Mouse (Mus musculus): Measurements from ENCODE around the gene Atp5f1. TPM values are rescaled to one million over a fixed set of nuclear protein-coding genes. Genes with fewer than 3 reads are reported as not detected.

Gene Atp5f1
- polyA plus RNA-seq, 1 experiment from 2014 or later = 477 TPM

DNA sequence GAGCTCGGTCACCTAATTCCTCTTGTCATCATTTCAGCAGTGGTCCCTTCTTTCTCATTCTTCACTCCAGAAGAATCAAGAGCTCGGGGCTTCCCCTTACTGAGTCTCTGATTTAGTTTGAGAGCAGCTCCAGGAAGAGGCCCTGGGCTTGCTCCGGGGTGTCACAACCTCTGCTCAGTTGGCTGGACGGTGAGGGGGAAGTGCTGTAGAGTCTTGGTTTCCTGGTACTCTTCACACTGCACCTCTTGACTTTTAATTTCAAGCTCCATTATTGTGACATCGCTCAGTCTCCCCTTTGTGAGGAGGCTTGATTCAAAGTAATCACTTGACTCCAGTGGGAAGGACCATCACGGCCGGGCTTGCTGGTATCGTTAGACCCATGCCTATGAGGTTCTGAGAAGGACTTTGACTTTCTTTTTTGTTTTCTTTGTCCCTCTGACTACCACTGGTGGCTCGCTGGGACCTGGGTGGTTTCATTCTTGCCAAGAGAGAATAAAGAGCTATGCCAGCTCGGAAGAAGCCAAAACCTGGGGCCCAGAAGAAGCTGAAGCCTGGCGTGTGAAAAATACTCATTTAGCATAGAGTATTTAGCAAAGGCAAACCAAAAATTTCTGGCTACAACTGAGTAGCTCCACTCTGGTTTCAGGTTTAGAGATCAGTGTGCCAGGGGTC lies 49.2 kb downstream of the Atp5f1 start:
- no peak for ATAC-seq (ENCODE audit: low FRiP score, low read depth)
- H3K4me1 ChIP-seq = no peaks in the 10 kb centered on the region
- no peak overlapping the region for H3K4me3 ChIP-seq
- no peaks in the 10 kb centered on the region for H3K27me3 ChIP-seq
- no peak overlapping the region for H3K4me2 ChIP-seq (replicated peaks)
- no peak overlapping the region for H3K9ac ChIP-seq (replicated peaks)
- no peaks in the 10 kb centered on the region for H3K9me3 ChIP-seq
- WGBS = 84% methylated on average over 11 of the region's 11 CpGs
- H3K36me3 ChIP-seq = no peaks in the 10 kb centered on the region
- no peak overlapping the region for H3K27ac ChIP-seq (replicated peaks)

DNA sequence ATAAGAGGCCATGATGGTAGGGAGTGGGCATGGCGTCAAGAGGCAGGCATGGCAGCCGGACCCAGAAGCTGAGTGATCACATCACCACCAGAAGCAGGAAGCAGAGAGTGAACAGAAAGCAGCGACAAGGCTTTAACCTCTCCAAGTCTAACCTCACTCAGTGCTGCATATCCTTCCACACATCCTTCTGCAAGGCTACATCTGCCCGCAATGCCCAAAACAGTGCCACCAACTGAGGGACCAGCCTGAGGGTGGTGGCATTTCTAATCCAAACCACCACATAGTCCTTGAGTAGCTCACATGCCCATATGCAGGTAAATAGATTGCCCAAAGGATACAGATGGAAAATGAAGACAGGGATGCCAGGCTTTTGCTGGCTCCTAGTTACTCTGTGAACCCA lies 50.9 kb downstream of the Atp5f1 start:
- Histone ChIP-seq H3K27me3 (no peaks in the 10 kb centered on the region), H3K4me1 (no peaks in the 10 kb centered on the region), H3K36me3 (no peaks in the 10 kb centered on the region), H3K27ac (replicated peaks) (no peak overlapping the region), H3K9ac (replicated peaks) (no peak overlapping the region), H3K4me2 (replicated peaks) (no peak overlapping the region), H3K9me3 (no peaks in the 10 kb centered on the region), H3K4me3 (no peak overlapping the region)
- ATAC-seq (ENCODE audit: low FRiP score, low read depth) = no peak
- 92% methylated on average over 4 of the region's 4 CpGs for WGBS

- 45% methylated on average over 9 of the region's 9 CpGs for WGBS
- no peak for ATAC-seq (ENCODE audit: low FRiP score, low read depth)
Observed at GRCm38 (mm10) chr3:105907956-105908655, 51.8 kb downstream of the Atp5f1 start.

DNA sequence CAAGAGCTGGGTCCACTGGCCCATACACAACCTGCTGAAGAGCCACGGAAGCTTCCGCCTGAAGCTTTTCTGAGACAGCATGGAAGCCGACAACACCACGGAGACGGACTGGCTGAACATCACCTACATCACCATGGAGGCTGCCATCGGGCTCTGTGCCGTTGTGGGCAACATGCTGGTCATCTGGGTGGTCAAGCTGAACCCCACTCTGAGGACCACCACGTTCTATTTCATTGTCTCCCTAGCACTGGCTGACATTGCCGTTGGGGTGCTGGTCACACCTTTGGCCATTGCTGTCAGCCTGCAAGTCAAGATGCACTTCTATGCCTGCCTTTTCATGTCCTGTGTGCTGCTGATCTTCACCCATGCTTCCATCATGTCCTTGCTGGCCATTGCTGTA lies 55.2 kb downstream of the Atp5f1 start:
- no peaks in the 10 kb centered on the region for H3K4me1 ChIP-seq
- H3K9me3 ChIP-seq = no peaks in the 10 kb centered on the region
- no peaks in the 10 kb centered on the region for H3K27me3 ChIP-seq
- 90% methylated on average over 9 of the region's 9 CpGs for WGBS
- no peak overlapping the region for H3K4me3 ChIP-seq
- ATAC-seq (ENCODE audit: low FRiP score, low read depth) = no peak
- H3K36me3 ChIP-seq = no peaks in the 10 kb centered on the region
- H3K9ac ChIP-seq (replicated peaks) = no peak overlapping the region
- no peak overlapping the region for H3K4me2 ChIP-seq (replicated peaks)
- no peak overlapping the region for H3K27ac ChIP-seq (replicated peaks)

More at GRCm38 (mm10) chr3:105907956-105908655, 51.8 kb downstream of the Atp5f1 start:
- no peaks in the 10 kb centered on the region for H3K9me3 ChIP-seq
- no peaks in the 10 kb centered on the region for H3K36me3 ChIP-seq
- no peak overlapping the region for H3K27ac ChIP-seq (replicated peaks)
- no peaks in the 10 kb centered on the region for H3K27me3 ChIP-seq
- no peak overlapping the region for H3K4me2 ChIP-seq (replicated peaks)
- H3K4me3 ChIP-seq = no peak overlapping the region
- no peak overlapping the region for H3K9ac ChIP-seq (replicated peaks)
- H3K4me1 ChIP-seq = no peaks in the 10 kb centered on the region

- no peaks in the 10 kb centered on the region for H3K9me3 ChIP-seq
- H3K9ac ChIP-seq (replicated peaks) = no peak overlapping the region
- no peak overlapping the region for H3K4me2 ChIP-seq (replicated peaks)
- ATAC-seq (ENCODE audit: low FRiP score, low read depth) = no peak
- H3K4me1 ChIP-seq = no peaks in the 10 kb centered on the region
- H3K27me3 ChIP-seq = no peaks in the 10 kb centered on the region
- no peak overlapping the region for H3K27ac ChIP-seq (replicated peaks)
- 90% methylated on average over 4 of the region's 4 CpGs for WGBS
- H3K36me3 ChIP-seq = no peaks in the 10 kb centered on the region
- no peak overlapping the region for H3K4me3 ChIP-seq
Observed at GRCm38 (mm10) chr3:105904213-105904612, 55.7 kb downstream of the Atp5f1 start.

DNA sequence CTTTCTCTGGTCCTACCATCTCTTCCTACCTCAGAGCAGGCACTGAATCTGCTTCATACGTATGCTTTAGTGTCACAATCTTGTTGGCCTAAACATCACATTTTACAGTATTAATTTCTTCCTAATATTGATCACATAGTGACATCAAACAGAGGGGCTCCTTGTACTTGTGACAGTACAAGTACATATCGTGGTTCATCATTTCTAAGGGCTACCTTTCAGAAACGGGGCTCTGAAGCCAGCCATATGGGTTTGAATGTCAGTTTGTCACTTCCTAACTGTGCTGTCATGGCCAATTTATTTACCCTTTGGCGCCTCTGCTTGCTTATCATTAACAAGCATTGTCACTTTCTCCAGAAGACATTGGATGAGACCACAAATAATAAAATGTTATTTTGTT lies 58.4 kb downstream of the Atp5f1 start:
- H3K4me3 ChIP-seq = no peak overlapping the region
- H3K9me3 ChIP-seq = no peaks in the 10 kb centered on the region
- H3K27ac ChIP-seq (replicated peaks) = no peak overlapping the region
- WGBS = 80% methylated on average over 4 of the region's 4 CpGs
- H3K4me2 ChIP-seq (replicated peaks) = no peak overlapping the region
- ATAC-seq (ENCODE audit: low FRiP score, low read depth) = no peak
- H3K36me3 ChIP-seq = no peaks in the 10 kb centered on the region
- H3K27me3 ChIP-seq = no peaks in the 10 kb centered on the region
- H3K4me1 ChIP-seq = no peaks in the 10 kb centered on the region
- no peak overlapping the region for H3K9ac ChIP-seq (replicated peaks)

DNA sequence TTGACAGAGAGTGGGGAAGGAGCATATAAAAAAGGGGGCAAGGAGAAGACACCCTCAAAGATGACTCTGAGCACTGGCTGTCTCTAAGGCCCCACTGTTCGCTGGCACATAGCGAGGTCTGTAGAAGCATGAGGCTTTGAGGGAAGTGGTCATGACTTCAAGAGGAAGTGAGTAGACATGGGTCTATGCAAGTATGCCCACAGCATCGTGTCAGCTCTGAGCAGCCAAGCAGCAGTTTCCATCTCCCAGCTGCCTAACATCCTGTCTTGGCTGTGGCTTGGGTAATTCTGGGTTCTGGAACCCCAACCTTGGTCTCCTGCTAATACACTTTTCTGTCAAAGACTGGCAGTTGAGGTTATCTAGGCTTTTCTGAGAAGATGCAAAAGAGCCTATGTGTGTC lies 59.2 kb downstream of the Atp5f1 start:
- 82% methylated on average over 3 of the region's 3 CpGs for WGBS
- Histone ChIP-seq H3K4me3 (no peak overlapping the region), H3K27me3 (no peaks in the 10 kb centered on the region), H3K4me2 (replicated peaks) (no peak overlapping the region), H3K27ac (replicated peaks) (no peak overlapping the region), H3K9me3 (no peaks in the 10 kb centered on the region), H3K9ac (replicated peaks) (no peak overlapping the region), H3K36me3 (no peaks in the 10 kb centered on the region), H3K4me1 (no peaks in the 10 kb centered on the region)
- no peak for ATAC-seq (ENCODE audit: low FRiP score, low read depth)

DNA sequence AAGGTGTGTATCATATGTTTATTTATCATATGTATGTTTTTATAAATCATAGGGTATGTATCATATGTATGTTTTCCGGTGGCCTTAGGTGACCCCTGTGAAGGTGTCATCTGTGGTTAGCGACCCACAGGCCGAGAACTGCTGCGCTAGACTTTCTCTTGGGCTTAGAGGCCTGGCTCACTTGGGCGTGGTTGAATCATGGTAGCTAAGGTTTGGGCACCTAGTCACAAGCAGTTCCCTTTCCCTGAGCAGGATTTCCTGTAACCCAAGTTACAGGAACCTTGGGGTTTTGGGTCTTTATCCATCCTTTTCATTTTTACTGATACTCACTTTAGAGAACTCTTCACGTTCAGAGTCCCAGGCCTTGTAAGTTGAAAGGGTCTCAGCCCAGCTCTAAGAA lies 59.6 kb downstream of the Atp5f1 start:
- no peak for ATAC-seq (ENCODE audit: low FRiP score, low read depth)
- Histone ChIP-seq H3K9ac (replicated peaks) (no peak overlapping the region), H3K4me2 (replicated peaks) (no peak overlapping the region), H3K27me3 (no peaks in the 10 kb centered on the region), H3K36me3 (no peaks in the 10 kb centered on the region), H3K9me3 (no peaks in the 10 kb centered on the region), H3K4me3 (no peak overlapping the region), H3K4me1 (no peaks in the 10 kb centered on the region), H3K27ac (replicated peaks) (no peak overlapping the region)
- WGBS = 79% methylated on average over 6 of the region's 6 CpGs

GRCm38 (mm10) chr3:105899394-105900147 lies 60.3 kb downstream of the Atp5f1 start:
- H3K9me3 ChIP-seq = no peaks in the 10 kb centered on the region
- peak; percentile 64 for ATAC-seq (ENCODE audit: low FRiP score, low read depth)
- no peaks in the 10 kb centered on the region for H3K4me1 ChIP-seq
- WGBS = 42% methylated on average over 8 of the region's 8 CpGs
- H3K9ac ChIP-seq (replicated peaks) = no peak overlapping the region
- no peak overlapping the region for H3K4me3 ChIP-seq
- no peaks in the 10 kb centered on the region for H3K27me3 ChIP-seq
- H3K4me2 ChIP-seq (replicated peaks) = no peak overlapping the region
- H3K27ac ChIP-seq (replicated peaks) = no peak overlapping the region
- no peaks in the 10 kb centered on the region for H3K36me3 ChIP-seq

GRCm38 (mm10) chr3:105898861-105899260 lies 61.0 kb downstream of the Atp5f1 start:
- Histone ChIP-seq H3K9ac (replicated peaks) (no peak overlapping the region), H3K4me1 (no peaks in the 10 kb centered on the region), H3K36me3 (no peaks in the 10 kb centered on the region), H3K4me2 (replicated peaks) (no peak overlapping the region), H3K27ac (replicated peaks) (no peak overlapping the region), H3K27me3 (no peaks in the 10 kb centered on the region), H3K4me3 (no peak overlapping the region), H3K9me3 (no peaks in the 10 kb centered on the region)
- no peak for ATAC-seq (ENCODE audit: low FRiP score, low read depth)
- 92% methylated on average over 11 of the region's 11 CpGs for WGBS

DNA sequence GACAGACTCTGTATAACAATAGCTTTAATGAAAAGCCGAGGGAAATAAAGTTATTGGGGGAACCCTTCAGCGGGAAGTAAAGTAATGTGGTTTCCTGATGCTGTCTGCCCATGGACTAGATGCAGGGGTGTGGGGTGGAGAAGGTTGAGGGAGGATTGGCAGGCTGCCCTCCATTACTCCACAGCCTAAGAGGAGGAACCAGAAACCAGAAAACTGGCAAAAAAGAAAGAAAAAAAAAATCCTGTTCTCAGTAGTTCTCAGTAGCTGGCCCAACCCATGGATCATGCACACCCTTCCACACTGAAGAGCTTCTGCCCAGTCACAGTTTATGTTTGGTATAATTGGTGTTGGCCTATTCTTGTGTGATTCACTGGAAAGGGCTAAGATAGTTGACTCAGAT lies 61.6 kb downstream of the Atp5f1 start:
- Histone ChIP-seq H3K9me3 (no peaks in the 10 kb centered on the region), H3K36me3 (no peaks in the 10 kb centered on the region), H3K9ac (replicated peaks) (no peak overlapping the region), H3K4me3 (no peak overlapping the region), H3K27me3 (no peaks in the 10 kb centered on the region), H3K4me1 (no peaks in the 10 kb centered on the region), H3K4me2 (replicated peaks) (no peak overlapping the region), H3K27ac (replicated peaks) (no peak overlapping the region)
- WGBS = 91% methylated on average over 2 of the region's 2 CpGs
- no peak for ATAC-seq (ENCODE audit: low FRiP score, low read depth)

GRCm38 (mm10) chr3:105896811-105897210 lies 63.1 kb downstream of the Atp5f1 start:
- Histone ChIP-seq H3K27ac (replicated peaks) (no peak overlapping the region), H3K9me3 (no peaks in the 10 kb centered on the region), H3K4me2 (replicated peaks) (no peak overlapping the region), H3K27me3 (no peaks in the 10 kb centered on the region), H3K4me3 (no peak overlapping the region), H3K36me3 (no peaks in the 10 kb centered on the region), H3K9ac (replicated peaks) (no peak overlapping the region), H3K4me1 (no peaks in the 10 kb centered on the region)
- WGBS = 88% methylated on average over 3 of the region's 3 CpGs
- ATAC-seq (ENCODE audit: low FRiP score, low read depth) = no peak

Measured in midbrain, embryonic 12.5 days (tissue).